Mouse (Mus musculus) CH12.LX (cell line): ENCODE results near the gene Pde6g. TPM values are rescaled to one million over a fixed set of nuclear protein-coding genes. Genes with fewer than 3 reads are reported as not detected.

Experiments used
- DNase-seq: peaks from one replicate; pipeline ENCODE4 v3.0.0-alpha.2; 2013; ENCODE audit errors: extremely low read depth
- H3K27ac ChIP-seq: 2 replicates; pipeline ENCODE4 v1.5.1; 2012; ENCODE audit warnings: low read depth, mild to moderate bottlenecking, control low read depth, moderate library complexity; ENCODE audit not compliant: insufficient read depth
- H3K27me3 ChIP-seq: replicated peaks from 2 replicates; pipeline ENCODE3; 2012; ENCODE audit warnings: inconsistent platforms
- H3K36me3 ChIP-seq, 2 experiments: replicated peaks in 1 of 2; 2 replicates each; pipeline versions ENCODE3 to v1.6.1; 2012; ENCODE audit warnings: inconsistent platforms in 1 of 2, low read length in 1 of 2, mild to moderate bottlenecking in 1 of 2, mixed read lengths in 1 of 2, moderate library complexity in 1 of 2; ENCODE audit not compliant: control insufficient read depth in 1 of 2, insufficient read depth in 1 of 2
- H3K4me1 ChIP-seq, 2 experiments: 2 replicates each; pipeline ENCODE4 v1.6.1; 2012; ENCODE audit warnings: inconsistent platforms in 1 of 2, moderate library complexity in 1 of 2; ENCODE audit not compliant: insufficient read depth in 2 of 2, control insufficient read depth in 1 of 2
- H3K4me2 ChIP-seq: 2 replicates; pipeline ENCODE4 v1.6.1; 2012; ENCODE audit warnings: low read depth, mild to moderate bottlenecking, control low read depth; ENCODE audit not compliant: poor library complexity, insufficient read depth, severe bottlenecking
- H3K4me3 ChIP-seq, 3 experiments: fragments of 150-350 bp in 1 of 3; sonication (generic) in 1 of 3; replicated peaks in 1 of 3; 2 replicates each; pipeline versions ENCODE3 to v1.5.1; 2011 to 2012; ENCODE audit warnings: low read depth in 2 of 3, low read length in 2 of 3, mild to moderate bottlenecking in 2 of 3, moderate library complexity in 2 of 3, control low read depth in 1 of 3, improper control_type of control experiment in 1 of 3, inconsistent platforms in 1 of 3, mixed read lengths in 1 of 3; ENCODE audit not compliant: poor library complexity in 1 of 3
- H3K79me2 ChIP-seq: replicated peaks from 2 replicates; pipeline ENCODE4 v1.6.1; 2012; ENCODE audit warnings: mild to moderate bottlenecking, moderate library complexity; ENCODE audit not compliant: control insufficient read depth, poor library complexity, insufficient read depth, severe bottlenecking; ENCODE audit errors: extremely low read depth
- H3K9ac ChIP-seq: 2 replicates; pipeline ENCODE4 v1.6.1; 2012; ENCODE audit warnings: low read depth, mild to moderate bottlenecking, control low read depth, moderate library complexity; ENCODE audit not compliant: insufficient read depth
- H3K9me3 ChIP-seq: replicated peaks from 2 replicates; pipeline ENCODE3; 2012; ENCODE audit warnings: low read length, inconsistent platforms, mixed read lengths
- CHD2 ChIP-seq: IDR thresholded peaks from 2 replicates; pipeline ENCODE4 v1.6.1; 2011; ENCODE audit warnings: low read length, improper control_type of control experiment
- CTCF ChIP-seq, 2 experiments: IDR thresholded peaks in 1 of 2; conservative IDR thresholded peaks in 1 of 2; 2 replicates each; pipeline ENCODE4 v1.5.1; 2011 to 2012; ENCODE audit warnings: low read depth in 2 of 2, low read length in 2 of 2, improper control_type of control experiment in 1 of 2, inconsistent platforms in 1 of 2, mild to moderate bottlenecking in 1 of 2, moderate library complexity in 1 of 2
- E2F4 ChIP-seq: IDR thresholded peaks from 2 replicates; pipeline ENCODE4 v1.6.1; 2011; ENCODE audit warnings: low read depth, low read length, improper control_type of control experiment; ENCODE audit not compliant: insufficient replicate concordance
- ELF1 ChIP-seq: IDR thresholded peaks from 2 replicates; pipeline ENCODE4 v1.6.1; 2014; ENCODE audit warnings: low read depth, mild to moderate bottlenecking, inconsistent platforms, low read length, improper control_type of control experiment
- EP300 ChIP-seq: IDR thresholded peaks from 2 replicates; pipeline ENCODE4 v1.6.1; 2011; ENCODE audit warnings: low read length, improper control_type of control experiment
- ETS1 ChIP-seq: conservative IDR thresholded peaks from 2 replicates; pipeline ENCODE4 v1.6.1; 2012; ENCODE audit warnings: low read depth, mild to moderate bottlenecking, inconsistent platforms, low read length, improper control_type of control experiment, moderate library complexity
- GABPA ChIP-seq: IDR thresholded peaks from 2 replicates; pipeline ENCODE4 v1.6.1; 2012; ENCODE audit warnings: low read depth, low read length, improper control_type of control experiment, inconsistent platforms; ENCODE audit not compliant: insufficient replicate concordance
- HCFC1 ChIP-seq: IDR thresholded peaks from 2 replicates; pipeline ENCODE4 v1.6.1; 2012; ENCODE audit warnings: low read depth, mild to moderate bottlenecking, inconsistent platforms, low read length, improper control_type of control experiment
- IRF4 ChIP-seq: IDR thresholded peaks from 2 replicates; pipeline ENCODE4 v1.6.1; 2014; ENCODE audit warnings: low read depth, mild to moderate bottlenecking, inconsistent platforms, low read length, improper control_type of control experiment
- JUN ChIP-seq: IDR thresholded peaks from 2 replicates; pipeline ENCODE4 v1.6.1; 2011; ENCODE audit warnings: low read depth, mild to moderate bottlenecking, low read length, improper control_type of control experiment, moderate library complexity; ENCODE audit not compliant: insufficient read depth
- KAT2A ChIP-seq: IDR thresholded peaks from 2 replicates; pipeline ENCODE4 v1.6.1; 2012; ENCODE audit warnings: low read length, improper control_type of control experiment, inconsistent platforms; ENCODE audit not compliant: insufficient replicate concordance
- MAFK ChIP-seq: IDR thresholded peaks from 2 replicates; pipeline ENCODE4 v1.6.1; 2011; ENCODE audit warnings: low read length, improper control_type of control experiment; ENCODE audit not compliant: insufficient replicate concordance
- MXI1 ChIP-seq: IDR thresholded peaks from 2 replicates; pipeline ENCODE4 v1.6.1; 2011; ENCODE audit warnings: mild to moderate bottlenecking, low read depth, low read length, improper control_type of control experiment
- MYC ChIP-seq: IDR thresholded peaks from 2 replicates; pipeline ENCODE4 v1.6.1; 2011; ENCODE audit warnings: low read depth, mild to moderate bottlenecking, improper control_type of control experiment, low read length
- NELFE ChIP-seq: IDR thresholded peaks from 2 replicates; pipeline ENCODE4 v1.6.1; 2011; ENCODE audit warnings: low read depth, low read length, improper control_type of control experiment
- NRF1 ChIP-seq: IDR thresholded peaks from 2 replicates; pipeline ENCODE4 v1.6.1; 2014; ENCODE audit warnings: low read depth, mild to moderate bottlenecking, inconsistent platforms, low read length, improper control_type of control experiment, moderate library complexity
- PAX5 ChIP-seq: IDR thresholded peaks from 2 replicates; pipeline ENCODE4 v1.6.1; 2012; ENCODE audit warnings: low read length, inconsistent platforms, mixed read lengths
- POLR2AphosphoS2 ChIP-seq: IDR thresholded peaks from 2 replicates; pipeline ENCODE4 v1.6.1; 2011; ENCODE audit warnings: low read depth, low read length, improper control_type of control experiment
- RAD21 ChIP-seq: IDR thresholded peaks from 2 replicates; pipeline ENCODE4 v1.6.1; 2011; ENCODE audit warnings: low read depth, mild to moderate bottlenecking, low read length, improper control_type of control experiment, moderate library complexity
- SMC3 ChIP-seq: IDR thresholded peaks from 2 replicates; pipeline ENCODE4 v1.6.1; 2011; ENCODE audit warnings: low read depth, low read length, improper control_type of control experiment
- USF2 ChIP-seq: conservative IDR thresholded peaks from 2 replicates; pipeline ENCODE4 v1.6.1; 2011; ENCODE audit warnings: low read depth, low read length, improper control_type of control experiment
- ZC3H11A ChIP-seq: IDR thresholded peaks from 2 replicates; pipeline ENCODE4 v1.6.1; 2012; ENCODE audit warnings: low read depth, mild to moderate bottlenecking, inconsistent platforms, low read length, improper control_type of control experiment
- dilution Hi-C: fragments of 300-500 bp; cut with MboI; formaldehyde crosslinking; loops from 2 replicates; pipeline ENCODE4 v1.14.3; 2020; ENCODE audit warnings: low sequenced_read_pairs; ENCODE audit not compliant: extremely low pct_unique_long_range_greater_than_20kb, extremely low pct_ligation_motif_present
- in situ Hi-C: fragments of 300-500 bp; cut with MboI; formaldehyde crosslinking; loops from 3 replicates; pipeline ENCODE4 v1.14.3; 2019; ENCODE audit warnings: low sequenced_read_pairs, low pct_ligation_motif_present, low pct_unique_long_range_greater_than_20kb, mixed read lengths
- polyA plus RNA-seq: library from polyadenylated mRNA; unstranded; fragments of >175 nt; gene quantifications from 2 replicates; pipeline ENCODE4 v1.2.1, GENCODE M21; 2012; ENCODE audit warnings: low read depth; ENCODE audit not compliant: insufficient read length
- total RNA-seq, 2 experiments: library from RNA; depleted of rRNA; stranded (reverse); fragments of 300-350 nt in 1 of 2; fragments of >200 nt in 1 of 2; gene quantifications; 2 replicates each; pipeline ENCODE4 v1.2.3; 2012 to 2014

Pde6g gene
- total and polyA plus RNA-seq, 3 experiments: 0.34 TPM; not detected in 1

- peaks cover 17% of the 10 kb centered on the region for H3K79me2 ChIP-seq
- peak; percentile 85 for TF ChIP-seq CTCF (conservative IDR thresholded peaks at IDR 0.05 in 1 of 2, IDR thresholded peaks at IDR 0.05 in 1 of 2; ENCODE audit: low read depth in 2 of 2, low read length in 2 of 2)
- TF ChIP-seq SMC3: no peak; the same call in 1 of the 2 replicates
- TF ChIP-seq RAD21: peak; percentile 57
- 0 out of 2 replicates have a peak, but pooled peaks have one; percentile 8 for TF ChIP-seq IRF4
- TF ChIP-seq, all 38 proteins: peak for 3
- peaks cover 4 to 14% of the 10 kb centered on the region in 2 experiments; a peak in 3 of 4 replicates for H3K4me1 ChIP-seq
- DNase-seq: peak; percentile 71
- H3K9ac ChIP-seq: no peak overlapping the region
- H3K9me3 ChIP-seq: no peaks in the 10 kb centered on the region
- H3K4me3 ChIP-seq: no peak overlapping the region
- no peak overlapping the region for H3K27ac ChIP-seq
- no peaks in the 10 kb centered on the region for H3K27me3 ChIP-seq
- dilution Hi-C loops (no loop called here), in situ Hi-C loops (no loop called here)
- H3K36me3 ChIP-seq: peaks cover 81 to 93% of the 10 kb centered on the region in 2 experiments
- no peak overlapping the region for H3K4me2 ChIP-seq
Measured at GRCm38 (mm10) chr11:120423569-120424295, 29.6 kb downstream of the Pde6g start.

GRCm38 (mm10) chr11:120422651-120423568 is 30.4 kb downstream of the Pde6g start:
- DNase-seq: no peak
- H3K4me1 ChIP-seq: peaks cover 4 to 14% of the 10 kb centered on the region in 2 experiments; a peak in 3 of 4 replicates
- H3K9me3 ChIP-seq: no peaks in the 10 kb centered on the region
- H3K79me2 ChIP-seq: peaks cover 16% of the 10 kb centered on the region
- no peaks in the 10 kb centered on the region for H3K27me3 ChIP-seq
- no peak overlapping the region for H3K27ac ChIP-seq
- no peak overlapping the region for H3K9ac ChIP-seq
- no peak overlapping the region for H3K4me3 ChIP-seq
- dilution Hi-C loops: no loop called here
- H3K4me2 ChIP-seq: no peak overlapping the region
- in situ Hi-C loops: no loop called here
- no peak for TF ChIP-seq EP300
- no peak for TF ChIP-seq NRF1
- TF ChIP-seq JUN: no peak
- H3K36me3 ChIP-seq: peaks cover 81 to 93% of the 10 kb centered on the region in 2 experiments

GRCm38 (mm10) chr11:120418592-120418991 is 34.7 kb downstream of the Pde6g start:
- no peak for DNase-seq
- H3K9me3 ChIP-seq: no peaks in the 10 kb centered on the region
- H3K4me2 ChIP-seq: no peak overlapping the region
- H3K9ac ChIP-seq: no peak overlapping the region
- no peaks in the 10 kb centered on the region for H3K27me3 ChIP-seq
- in situ Hi-C loops: no loop called here
- H3K36me3 ChIP-seq: peaks cover 72 to 91% of the 10 kb centered on the region in 2 experiments
- H3K4me3 ChIP-seq: no peak overlapping the region
- no peak overlapping the region for H3K27ac ChIP-seq
- dilution Hi-C loops: no loop called here
- peaks cover 10% of the 10 kb centered on the region for H3K79me2 ChIP-seq
- no peaks in the 10 kb centered on the region for H3K4me1 ChIP-seq
- no peak for TF ChIP-seq ELF1
- TF ChIP-seq EP300: no peak
- no peak for TF ChIP-seq NELFE
- TF ChIP-seq MAFK: no peak
- no peak for TF ChIP-seq USF2
- no peak for TF ChIP-seq PAX5
- no peak for TF ChIP-seq CHD2
- no peak for TF ChIP-seq MXI1
- TF ChIP-seq HCFC1: no peak
- TF ChIP-seq E2F4: no peak
- no peak for TF ChIP-seq NRF1
- no peak for TF ChIP-seq MYC
- no peak for TF ChIP-seq POLR2AphosphoS2
- no peak for TF ChIP-seq ZC3H11A
- no peak for TF ChIP-seq IRF4
- no peak for TF ChIP-seq ETS1
- no peak for TF ChIP-seq KAT2A
- no peak for TF ChIP-seq GABPA
